Mouse (Mus musculus): ENCODE data around the gene Ireb2.
"Not testable (repeated sequence)": the region's sequence is repeated elsewhere in the genome, so short reads cannot be mapped to it uniquely, and the experiment has no call there.

The Ireb2 gene

DNA sequence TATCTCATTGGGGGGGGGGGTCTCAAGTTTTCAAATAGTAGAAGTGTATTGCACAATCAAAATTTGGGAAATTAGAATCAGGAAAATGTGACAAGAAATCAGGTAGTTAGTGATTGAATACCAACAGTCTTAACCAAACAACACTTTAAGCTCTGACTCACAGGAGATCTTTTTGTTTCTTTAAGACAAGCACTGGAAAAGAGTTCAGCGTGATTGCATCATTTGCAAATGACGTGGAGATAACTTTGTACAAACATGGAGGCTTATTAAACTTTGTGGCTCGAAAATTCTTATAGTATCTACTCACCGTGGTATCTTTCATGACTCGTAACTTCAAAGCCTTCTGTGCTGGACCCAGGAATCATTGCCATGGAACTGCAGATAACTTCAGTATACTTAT, 45.9 kb downstream of the Ireb2 start:
- no peak for DNase-seq (ENCODE audit: low spot score)

DNA sequence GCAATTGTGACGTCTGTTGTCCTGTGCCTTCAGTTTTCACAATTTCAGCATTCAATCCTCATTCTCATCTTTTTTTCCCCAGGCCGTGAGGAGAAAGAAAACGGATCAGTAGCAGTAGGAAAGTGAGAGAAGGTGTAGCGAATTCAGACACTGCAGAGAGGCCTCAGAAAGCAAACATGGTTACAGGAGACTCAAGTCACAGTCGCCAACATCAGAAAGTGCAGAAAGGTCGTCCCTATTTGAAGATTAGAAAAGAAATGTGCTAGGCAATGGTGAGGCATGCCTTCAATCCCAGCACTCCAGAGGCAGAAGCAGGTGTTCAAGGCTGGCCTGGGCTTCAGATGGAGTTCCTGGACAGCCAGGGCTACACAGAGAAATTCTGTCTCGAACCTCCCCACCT, 52.0 kb downstream of the Ireb2 start:
- no peak for DNase-seq (ENCODE audit: low spot score)

DNA sequence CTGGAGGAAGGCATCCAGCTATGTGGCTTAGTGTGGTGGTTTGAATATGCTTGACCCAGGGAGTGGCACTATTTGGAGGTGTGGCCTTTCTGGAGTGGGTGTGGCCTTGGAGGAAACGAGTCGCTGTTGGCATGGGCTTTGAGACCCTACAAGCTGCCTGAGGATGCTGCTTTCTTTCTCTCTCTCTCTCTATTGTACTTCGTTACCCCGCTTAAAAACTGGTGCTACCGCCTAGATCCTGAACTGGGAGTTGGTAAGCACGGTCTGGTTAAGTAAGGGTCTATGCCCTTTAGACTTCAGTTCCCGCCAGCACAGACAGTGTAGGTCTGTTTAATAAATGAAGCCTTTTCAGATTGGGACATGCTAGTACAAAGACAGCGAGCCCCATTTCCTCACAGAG, 52.8 kb downstream of the Ireb2 start:
- DNase-seq (ENCODE audit: low spot score), result no peak

DNA sequence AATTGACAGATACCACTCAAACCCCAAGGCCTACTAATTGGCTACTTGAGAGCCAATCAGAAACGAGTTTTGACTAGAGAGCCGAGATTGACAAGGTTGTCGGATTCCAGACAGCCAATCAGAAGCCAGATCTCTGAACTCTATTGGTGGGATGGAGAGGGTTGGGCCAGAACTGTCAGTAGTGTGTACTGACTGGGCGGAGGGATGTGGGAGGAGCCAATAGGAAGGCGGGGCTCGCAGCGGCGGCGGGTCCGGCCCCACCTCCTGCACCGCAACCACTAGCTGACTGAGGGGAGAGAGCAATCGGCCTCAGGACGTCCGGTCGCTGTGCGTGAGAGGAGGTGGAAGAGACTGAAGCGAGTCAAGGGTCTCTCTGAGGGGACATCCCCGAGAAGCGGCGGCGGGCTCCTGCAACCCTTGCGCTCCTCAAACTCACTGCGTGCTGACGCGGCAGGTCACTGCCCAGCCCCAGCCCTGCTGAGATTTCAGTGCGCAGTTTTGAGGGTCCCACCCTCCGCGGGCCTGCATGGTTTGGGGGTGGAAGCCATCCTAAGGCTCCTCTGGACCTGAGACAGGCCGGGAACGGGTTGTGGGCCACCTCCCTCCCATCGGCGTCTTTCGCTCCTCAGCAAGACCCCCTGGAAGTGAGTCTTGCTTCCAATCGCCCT, 53.6 kb downstream of the Ireb2 start, which contains the start of gene Hykk:
Hykk (plus strand) TSS at position 274 of the 668 bp plus-strand sequence.
- peak; percentile 91 for DNase-seq (ENCODE audit: low spot score)

DNA sequence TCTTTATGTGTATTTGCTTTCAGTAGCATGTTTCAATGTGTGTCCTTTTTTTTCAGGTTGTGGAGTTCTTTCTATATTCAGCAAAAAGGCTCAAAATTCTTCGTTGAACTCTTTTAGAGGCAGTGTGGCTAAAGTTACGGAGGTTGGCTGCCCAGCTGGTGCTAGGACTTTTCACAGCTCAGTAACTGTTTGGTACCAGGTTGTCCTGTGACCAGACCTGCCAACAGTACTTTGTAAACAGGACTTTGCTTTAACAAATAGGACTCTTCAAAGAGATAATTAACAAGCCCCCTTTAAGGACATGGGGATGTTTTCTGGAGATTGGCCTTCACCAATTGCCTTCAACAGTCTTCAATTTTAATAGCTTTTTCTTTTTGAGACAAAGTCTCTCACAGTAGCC, 54.6 kb downstream of the Ireb2 start:
- no peak for DNase-seq (ENCODE audit: low spot score)

DNA sequence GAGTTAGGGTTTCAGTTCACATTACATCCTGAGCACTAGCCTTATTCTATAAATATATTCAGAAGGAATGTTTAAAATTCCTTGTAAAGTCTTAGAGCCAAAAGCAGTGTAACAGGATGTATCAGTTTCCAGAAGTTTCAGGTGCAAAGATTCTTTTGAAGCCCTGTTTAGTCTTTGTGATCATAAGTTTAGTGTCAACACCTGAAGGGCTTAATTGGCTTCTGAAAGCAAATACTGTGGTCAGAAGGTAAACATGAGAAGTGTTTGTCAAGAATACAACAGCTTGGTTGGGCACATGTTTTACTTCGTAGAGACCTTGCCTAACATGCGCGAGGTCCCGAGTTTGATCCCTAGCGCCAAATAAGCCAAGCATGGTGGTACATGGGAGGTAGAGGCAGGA, 55.2 kb downstream of the Ireb2 start:
- no peak for DNase-seq (ENCODE audit: low spot score)

DNA sequence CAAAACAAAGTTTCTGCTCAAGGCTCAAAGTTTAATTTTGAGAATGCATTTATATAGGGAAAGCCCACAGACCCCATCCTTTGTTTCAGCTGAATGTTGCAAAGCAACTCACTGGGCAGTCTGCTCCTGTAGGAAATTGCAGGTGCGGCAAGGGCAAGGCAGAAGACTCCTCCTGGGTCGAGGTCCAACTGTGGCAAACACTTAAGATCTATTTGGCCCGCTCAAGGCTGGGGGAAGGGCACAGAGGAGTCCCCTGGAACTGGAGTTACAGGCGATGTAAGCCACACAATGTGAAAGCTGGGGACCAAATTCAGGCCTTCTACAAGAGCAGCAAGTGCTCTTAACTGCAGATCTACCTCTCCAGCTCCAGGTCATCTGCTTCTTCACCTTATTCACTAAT, 56.4 kb downstream of the Ireb2 start:
- no peak for DNase-seq (ENCODE audit: low spot score)

DNA sequence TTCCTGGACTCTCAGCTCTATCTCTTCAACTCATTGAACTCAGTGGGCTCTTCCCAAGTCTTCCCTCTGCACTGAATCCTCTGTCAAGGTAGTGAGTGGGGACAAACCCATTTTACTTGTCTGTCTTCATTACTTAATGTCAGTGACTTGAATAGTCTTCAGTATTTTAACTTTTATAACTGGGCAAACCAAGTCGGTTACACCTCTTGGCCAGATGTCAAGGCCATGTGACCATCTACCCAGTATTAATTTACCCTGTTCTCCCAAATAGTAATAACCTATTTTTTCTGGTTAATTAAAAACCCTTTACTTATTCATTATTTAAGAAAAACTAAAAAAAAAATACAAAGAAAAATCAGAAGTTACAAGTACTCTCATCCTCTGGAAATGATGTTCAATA, 67.2 kb downstream of the Ireb2 start:
- no peak for DNase-seq (ENCODE audit: low spot score)

DNA sequence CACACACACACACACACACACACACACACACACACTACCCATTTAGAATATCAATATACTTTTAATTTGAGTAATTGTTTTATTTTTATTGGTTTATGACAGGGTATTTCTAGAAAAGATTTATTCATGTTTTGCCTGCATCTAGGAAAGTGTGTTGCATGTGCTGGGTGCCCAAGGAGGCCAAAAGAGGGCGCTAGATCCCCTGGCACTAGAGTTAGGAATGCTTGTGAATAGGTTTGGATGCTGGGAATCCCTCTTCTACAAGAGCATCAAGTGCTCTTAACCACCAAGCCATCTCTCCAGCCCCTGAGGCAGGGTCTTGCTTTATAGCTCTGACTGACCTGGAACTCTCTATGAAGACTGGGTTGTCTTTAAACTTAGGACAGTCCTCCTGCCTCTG, 68.2 kb downstream of the Ireb2 start:
- no peak for DNase-seq (ENCODE audit: low spot score)

DNA sequence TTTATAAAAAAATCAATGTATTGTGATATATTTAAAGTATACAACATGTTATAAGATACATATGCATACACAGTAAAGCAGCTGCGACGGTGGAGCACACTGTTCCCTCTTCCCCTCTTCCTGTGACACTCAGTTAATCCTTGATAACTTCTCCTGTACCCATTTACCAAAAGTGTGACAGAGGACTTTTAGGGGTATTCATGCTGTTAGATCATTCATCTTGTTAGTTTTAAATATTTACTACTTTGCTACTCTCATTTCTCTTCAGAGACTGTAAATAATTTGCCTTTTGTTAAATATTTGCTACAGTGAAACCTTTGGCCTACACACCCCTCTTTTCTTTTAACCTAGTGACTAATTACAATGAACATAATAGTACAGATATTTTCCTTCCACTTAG, 68.8 kb downstream of the Ireb2 start:
- DNase-seq (ENCODE audit: low spot score), result no peak

DNA sequence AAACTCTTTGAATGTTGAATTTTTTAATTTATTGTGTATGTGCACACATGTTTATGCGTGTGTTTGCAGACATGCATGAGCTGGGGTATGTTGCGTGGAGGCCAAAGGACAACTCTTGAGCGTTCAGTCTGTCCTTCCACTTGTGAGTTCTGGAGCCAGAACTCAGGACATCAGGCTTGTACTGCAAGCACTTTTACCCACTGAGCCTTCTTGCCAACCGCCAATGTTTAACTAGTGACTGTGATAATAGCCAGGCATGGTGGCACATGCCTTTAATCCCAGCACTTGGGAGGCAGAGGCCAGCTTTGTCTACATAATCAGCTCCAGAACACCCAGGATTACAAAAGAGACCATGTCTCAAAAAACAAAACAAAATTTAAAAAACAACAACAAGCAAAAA, 78.5 kb downstream of the Ireb2 start:
- DNase-seq (ENCODE audit: low spot score), result no peak

DNA sequence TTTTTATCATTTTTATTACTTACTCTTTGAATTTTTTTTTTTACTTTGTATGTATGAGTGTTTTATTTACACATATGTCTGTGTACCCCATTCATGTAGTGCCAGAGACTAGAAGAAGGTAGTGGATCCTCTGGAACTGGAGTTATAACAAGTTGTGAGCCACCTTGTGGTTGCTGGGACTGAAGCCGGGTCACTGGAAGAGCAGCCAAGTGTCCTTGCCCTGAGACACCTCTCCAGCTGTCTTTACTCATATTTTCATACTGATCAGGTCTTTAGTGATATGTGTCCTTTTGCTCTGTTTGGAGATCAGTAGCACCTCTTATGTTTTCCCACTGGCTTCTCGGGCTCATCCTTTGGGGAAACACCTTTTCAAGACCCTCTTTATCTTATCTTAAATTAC, 80.9 kb downstream of the Ireb2 start:
- no peak for DNase-seq (ENCODE audit: low spot score)

DNA sequence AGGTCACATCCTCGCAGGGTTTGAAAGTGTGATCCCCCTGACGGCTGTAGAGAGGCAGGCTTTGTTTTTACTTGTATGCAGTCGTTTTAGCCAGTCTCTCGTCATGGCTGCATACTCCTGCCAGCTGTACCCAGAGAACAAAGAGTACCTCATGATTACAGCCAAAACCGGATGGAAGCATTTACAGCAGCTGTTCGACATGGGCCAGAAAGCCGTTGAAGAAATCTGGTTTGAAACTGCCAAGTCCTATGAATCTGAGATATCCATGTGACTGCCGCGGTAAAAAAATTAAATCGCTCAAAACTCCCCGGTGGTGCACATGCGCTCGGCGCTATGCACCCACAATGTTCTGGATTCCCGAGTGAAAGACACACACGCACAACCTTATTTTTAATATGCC, 82.7 kb downstream of the Ireb2 start:
- peak; percentile 17 for DNase-seq (ENCODE audit: low spot score)

DNA sequence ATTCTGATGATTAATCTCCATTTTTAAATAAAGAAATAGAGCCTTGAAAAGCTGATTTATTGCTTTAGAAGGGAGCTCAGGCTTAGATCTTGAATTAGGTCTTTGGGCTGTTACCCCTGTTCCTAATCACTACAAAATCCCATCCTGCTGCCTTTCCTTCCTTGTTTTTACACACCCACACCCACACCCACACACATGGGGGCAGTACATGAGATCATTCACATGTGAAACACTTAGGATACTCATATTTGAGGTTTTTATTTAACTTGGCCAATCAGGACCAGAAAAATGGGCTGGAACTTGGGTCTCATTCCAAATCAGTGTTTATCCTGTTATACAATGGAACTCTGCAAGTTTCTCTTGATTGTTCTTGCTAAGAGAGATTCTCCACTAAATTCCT, 85.9 kb downstream of the Ireb2 start:
- no peak for DNase-seq (ENCODE audit: low spot score)

DNA sequence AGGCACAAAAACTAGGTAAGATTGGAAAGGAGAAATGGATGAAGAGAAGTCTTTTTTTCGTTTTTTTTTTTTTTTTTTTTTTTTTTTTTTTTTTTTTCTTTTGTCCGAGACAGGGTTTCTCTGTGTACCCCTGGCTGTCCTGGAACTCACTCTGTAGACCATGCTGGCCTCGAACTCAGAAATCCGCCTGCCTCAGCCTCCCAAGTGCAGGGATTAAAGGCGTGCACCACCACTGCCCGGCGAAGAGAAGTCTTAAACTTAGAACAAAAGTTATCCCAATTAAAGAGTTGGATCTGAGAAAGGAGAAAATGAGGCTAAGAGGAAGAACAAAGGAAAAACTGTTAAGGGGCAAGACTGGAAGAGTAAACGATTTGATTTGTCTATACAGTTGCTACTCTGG, 86.6 kb downstream of the Ireb2 start:
- DNase-seq (ENCODE audit: low spot score), result not testable (repeated sequence)

DNA sequence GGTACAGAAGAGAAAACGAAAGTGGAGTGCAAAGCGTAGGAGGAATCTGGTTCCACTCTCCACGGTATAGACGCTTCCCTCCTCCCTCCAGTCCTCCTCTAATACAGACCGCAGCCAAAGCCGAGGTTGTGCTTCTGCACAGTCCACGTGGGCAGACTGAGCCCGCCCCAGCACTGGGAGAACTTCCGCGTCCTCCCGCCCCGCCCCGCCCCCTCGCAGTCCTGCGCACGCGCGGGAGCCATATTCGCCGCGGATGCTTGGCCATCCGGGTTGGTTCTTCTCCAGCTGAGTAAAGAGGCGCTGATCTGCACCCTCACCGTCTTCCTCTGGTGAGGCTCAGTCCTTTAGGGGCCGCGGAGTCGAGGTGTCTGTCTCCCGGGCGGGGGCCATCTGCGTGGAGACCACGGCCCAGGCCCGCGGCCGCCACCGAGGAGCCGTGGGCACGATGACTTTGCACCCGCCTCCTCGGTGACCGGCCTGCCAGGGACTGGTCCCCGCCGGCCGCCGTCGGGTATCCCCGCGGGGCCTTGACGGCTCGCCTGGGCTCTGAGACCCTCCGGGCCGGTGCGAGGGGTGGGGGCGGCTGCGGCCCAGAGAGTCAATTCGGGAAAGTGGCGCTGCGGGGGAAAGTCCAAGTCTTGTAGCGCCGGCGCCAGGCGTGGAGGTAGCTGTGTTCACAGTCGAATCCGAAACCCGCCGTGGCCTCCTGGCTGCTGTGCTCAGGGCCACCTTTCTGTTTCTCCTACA, 87.2 kb downstream of the Ireb2 start, which contains the start of the genes Psma4 and AY074887:
Psma4 (plus strand) TSS at position 216 of the 747 bp plus-strand sequence.
AY074887 (minus strand) TSS at position 424 of the 747 bp plus-strand sequence.
- peak; percentile 86 for DNase-seq (ENCODE audit: low spot score)

DNA sequence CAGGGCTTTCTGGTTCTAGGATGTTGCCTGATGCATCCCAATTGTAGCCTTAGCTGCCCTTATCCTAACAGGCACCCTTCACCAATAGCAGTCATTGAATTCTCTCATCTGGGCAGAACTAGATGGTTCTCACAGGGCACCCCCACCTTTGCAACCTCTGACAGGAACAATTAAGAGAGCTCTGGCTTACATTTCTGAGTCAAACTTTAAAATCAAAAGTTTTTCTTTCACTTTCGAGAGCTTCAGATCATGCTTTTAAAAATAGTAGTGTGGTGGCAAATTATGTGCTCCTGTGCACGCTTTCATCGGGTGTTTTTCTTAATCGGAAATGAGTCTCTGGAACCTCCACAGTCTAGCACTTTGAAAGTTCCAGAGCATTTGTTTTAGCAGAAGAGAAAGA, 97.5 kb downstream of the Ireb2 start:
- DNase-seq (ENCODE audit: low spot score), result no peak
